Mouse (Mus musculus): ENCODE measurements around the gene Prkcz. TPM values are rescaled to one million over a fixed set of nuclear protein-coding genes. Genes with fewer than 3 reads are reported as not detected.

Prkcz gene
- total RNA-seq, 2 experiments from 2014 or later: 204 to 214 TPM

DNA sequence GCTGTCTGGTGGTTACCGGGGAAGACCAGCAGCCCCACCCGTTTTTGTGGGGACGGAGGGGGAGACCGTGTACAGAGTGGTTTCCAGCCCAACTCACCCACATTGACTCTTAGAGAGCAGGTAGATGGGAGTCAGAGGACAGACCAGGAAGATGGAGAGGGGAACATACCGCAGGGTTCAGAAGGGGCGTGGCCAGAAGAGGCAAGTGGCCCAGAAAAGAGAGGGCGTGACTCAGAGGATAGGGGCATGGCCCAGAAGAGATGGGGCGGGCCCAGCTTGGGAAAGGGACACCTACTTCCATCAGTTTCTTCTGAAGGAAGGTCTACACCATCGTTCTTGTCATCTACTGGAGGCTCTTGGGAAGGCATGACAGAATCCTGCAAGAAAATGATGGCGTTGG, 68.3 kb downstream of the Prkcz start:
- no peak for DNase-seq (ENCODE audit: low spot score in 2 of 2)
- intact Hi-C loops (cut with DNase I): no loop called here

DNA sequence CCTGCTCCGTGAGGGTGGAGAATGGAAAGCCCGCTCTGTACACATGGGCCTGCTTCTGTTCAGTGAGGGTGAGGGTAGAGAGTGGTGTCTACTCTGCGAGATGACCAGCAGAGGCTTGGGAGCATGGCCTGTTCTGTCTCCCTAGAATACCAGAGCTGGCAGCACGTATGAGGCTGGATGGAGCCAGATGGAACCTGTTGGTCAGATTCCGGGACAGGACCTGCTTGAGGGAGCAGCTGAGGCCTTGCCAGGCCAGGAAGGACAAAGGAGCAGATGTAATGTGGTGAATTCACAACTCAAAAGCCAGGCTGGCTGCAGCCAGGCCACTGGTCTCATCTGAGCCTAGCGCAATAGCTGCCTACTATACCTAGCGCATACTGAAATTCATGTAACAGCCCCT, 71.1 kb downstream of the Prkcz start:
- intact Hi-C loops (cut with DNase I): no loop called here
- DNase-seq (ENCODE audit: low spot score in 2 of 2): no peak

DNA sequence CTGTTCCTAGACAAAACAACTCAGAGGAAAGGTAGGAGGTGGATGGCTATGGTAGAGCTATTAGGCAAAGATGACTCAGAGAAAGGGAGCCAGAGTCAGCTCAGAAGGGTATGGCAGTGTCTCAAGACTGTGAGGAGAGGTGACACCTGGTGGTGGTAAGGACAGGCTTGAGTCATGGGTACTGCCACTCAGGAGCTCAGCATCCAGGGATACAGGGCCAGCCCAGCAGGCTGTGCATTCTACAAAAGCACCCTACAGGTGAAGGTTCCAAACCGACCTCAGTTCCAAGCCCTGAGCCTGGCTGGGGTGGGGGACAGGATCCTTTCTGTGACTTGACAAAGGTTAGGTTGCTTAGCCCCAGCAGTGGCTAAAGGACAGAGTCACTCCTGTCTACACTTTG, 72.6 kb downstream of the Prkcz start:
- no peak for DNase-seq (ENCODE audit: low spot score in 2 of 2)
- intact Hi-C loops (cut with DNase I): no loop called here

DNA sequence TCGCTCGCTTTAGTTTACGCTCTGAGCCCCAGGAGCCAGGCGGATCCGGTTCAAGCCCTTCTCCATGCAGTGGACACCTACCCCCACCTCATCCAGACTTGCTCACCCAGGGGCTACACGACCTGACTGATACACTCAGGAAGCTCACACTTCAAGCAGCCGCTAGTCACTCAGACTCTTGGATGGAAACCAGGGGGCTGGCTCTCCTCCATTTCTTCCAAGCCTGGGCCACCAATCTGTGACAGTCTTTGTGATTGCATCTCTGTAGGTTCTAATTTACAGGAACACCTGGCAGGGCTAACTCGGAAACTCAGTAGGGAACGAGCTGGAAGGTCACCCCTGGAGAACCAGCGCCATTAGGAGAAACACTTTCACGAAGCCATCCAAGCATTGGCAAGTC, 73.4 kb downstream of the Prkcz start:
- no peak for DNase-seq (ENCODE audit: low spot score in 2 of 2)
- intact Hi-C loops (cut with DNase I): no loop called here

DNA sequence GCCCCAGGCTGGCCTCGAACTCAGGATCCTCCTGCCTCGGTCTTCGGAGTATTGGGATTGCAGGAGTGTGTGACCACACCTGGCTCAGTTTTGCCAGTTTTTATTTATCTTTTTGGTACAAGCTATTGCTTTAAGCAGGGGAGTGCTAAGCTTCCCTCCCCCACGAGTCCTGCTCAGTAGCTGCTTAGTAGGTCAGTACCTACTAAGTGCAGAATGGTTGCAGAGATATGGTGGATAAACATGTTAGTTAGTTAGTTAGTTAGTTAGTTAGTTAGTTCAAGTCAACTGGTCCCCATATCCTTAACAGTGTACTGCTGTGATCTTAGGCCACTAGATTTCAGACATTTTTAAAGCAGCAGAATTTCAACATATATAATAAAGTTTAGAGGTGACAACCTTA, 75.1 kb downstream of the Prkcz start:
- DNase-seq (ENCODE audit: low spot score in 2 of 2): no peak
- intact Hi-C loops (cut with DNase I): no loop called here

DNA sequence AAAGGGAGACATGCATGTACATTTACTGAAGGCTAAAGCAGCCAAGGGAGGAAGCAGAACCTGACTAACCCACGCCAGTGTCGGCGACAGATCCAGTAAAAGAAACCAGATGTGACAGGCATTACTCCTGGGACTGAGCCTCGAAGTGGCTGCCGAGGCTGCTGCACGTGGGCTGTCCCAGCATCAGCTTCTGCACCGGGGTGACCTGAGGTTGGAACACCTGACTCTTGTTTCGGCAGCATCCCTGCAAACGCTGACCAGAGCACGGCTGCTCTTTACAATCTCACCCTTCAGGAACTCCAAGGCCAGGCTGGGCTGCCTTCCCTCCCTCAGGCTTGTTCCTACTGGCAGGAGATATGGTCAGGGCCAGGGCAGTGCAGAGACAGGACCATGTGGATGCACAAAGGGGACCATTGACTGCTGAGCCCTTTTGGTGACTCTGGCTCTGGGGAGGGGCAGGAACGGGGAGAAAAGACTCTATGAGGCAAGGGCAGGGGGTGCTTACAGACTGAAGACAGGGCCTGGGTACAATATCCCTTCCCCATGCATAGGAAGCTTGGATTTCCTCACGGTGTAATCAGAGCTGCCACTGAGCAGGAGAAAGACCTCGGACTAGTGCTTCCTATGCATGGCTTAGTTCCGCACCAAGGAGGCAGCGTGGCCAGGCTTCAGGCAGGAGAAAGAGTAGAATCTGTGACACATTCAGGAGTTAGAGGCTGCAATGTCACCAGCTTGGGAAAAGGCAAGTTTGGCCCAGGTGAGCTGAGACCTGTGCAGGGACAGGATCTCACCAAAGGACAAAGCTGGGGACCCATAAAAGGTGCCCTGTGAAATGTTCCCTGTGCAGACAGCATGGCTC, 76.4 kb downstream of the Prkcz start:
- intact Hi-C loops (cut with DNase I): no loop called here
- no peak for DNase-seq (ENCODE audit: low spot score in 2 of 2)

DNA sequence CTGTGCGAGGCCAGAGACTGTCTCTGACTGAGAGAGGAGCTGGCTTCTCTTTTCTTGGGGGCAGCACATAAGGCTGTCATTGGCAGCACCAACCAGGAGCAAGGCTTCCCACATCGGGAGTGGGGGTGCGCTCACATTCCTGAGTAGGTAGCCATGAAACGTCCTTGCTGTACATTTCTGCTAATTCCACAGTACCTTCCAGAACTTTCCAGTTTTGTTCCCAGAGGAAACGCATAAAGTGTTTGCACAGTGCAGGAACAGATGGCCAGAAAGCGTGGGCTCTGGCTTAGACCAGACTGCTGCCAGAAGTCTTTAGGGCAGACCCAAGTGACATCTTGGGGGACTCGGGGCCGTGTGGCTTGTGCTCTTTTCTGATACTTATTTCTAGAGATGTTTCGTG, 77.6 kb downstream of the Prkcz start:
- intact Hi-C loops (cut with DNase I): no loop called here
- DNase-seq (ENCODE audit: low spot score in 2 of 2): peak in 1 of 2 experiments; percentile 58

DNA sequence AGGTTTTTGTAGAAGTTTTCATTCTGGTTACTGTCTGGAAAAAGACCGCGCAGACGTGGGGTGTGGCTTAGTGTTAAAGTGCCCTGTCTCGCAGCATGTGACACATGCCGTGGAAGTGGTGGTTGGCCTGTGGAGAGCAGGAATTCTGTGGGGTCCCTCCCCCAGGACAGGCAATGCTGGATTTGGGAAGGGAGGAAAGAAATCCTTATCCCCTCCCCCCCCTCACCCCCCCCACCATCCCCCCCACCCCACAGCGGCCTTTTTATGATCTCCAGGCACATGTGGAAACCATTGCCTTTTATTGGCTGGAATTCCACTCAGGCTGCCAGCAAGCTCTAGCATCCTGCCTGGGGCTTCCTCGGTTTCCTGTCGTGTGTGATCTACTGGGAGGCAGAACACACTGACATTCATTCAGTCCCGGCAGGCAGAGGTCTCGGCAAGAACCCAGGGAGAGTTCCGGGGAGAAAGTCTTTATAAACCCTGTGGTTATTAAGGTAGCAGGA, 78.1 kb downstream of the Prkcz start:
- intact Hi-C loops (cut with DNase I): no loop called here
- no peak for DNase-seq (ENCODE audit: low spot score in 2 of 2)

DNA sequence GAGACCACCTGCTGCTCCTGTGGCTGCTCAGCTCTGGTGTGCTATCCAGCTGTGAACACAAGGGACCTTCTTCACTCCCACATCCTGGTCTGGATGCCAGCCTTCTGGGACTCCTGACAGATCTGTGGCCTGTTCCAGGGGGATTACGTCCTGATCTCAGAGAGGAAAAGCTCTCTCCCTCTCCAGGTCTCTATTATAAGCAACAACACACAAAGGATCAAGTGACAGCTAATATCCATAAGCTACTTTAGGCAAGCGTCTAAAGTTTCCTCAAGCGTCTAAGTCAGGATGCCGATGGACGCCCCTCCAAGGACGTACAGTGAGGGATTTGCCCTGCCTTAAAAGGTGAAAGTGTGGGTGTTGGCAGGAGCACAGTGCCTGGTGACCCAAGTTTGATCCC, 78.9 kb downstream of the Prkcz start:
- DNase-seq (ENCODE audit: low spot score in 2 of 2): no peak
- intact Hi-C loops (cut with DNase I): no loop called here

DNA sequence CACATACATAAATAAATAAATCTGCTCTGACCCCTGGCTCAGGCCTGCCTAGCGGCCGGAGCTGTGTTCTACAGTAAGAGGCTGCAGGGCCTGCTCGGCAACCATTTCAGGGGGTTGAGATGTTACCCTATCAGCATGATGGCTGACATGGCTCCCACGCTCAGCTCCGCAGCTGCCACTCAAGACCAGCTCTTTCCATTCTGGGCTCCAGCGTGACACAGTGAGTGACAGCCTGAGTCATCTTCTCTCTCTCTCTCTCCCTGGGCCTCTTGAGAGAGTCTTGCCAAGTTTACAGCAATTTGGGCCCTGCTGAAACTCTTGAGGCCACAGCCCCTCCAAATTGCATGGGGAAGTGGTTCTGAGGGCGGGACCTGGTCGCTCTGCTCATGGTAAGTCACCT, 79.5 kb downstream of the Prkcz start:
- DNase-seq (ENCODE audit: low spot score in 2 of 2): peak; percentile 53 to 64
- intact Hi-C loops (cut with DNase I): no loop called here

DNA sequence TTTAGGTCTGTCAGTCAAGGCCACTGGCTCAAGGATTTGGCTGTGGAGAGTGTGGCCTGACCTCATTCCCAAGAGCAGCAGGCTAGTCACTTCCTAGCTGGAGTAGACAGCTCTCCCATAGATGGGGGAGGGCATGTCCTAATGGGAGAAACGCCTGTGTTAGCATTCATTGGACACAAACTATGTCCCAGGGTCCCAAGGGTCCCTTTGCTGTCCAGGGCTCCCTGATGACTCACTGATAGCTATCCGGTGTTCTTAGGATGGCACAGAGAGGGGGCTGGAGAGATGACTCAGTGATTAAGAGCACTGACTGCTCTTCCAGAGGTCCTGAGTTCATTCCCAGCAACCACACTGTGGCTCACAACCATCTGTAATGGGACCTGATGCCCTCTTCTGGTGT, 79.9 kb downstream of the Prkcz start:
- intact Hi-C loops (cut with DNase I): no loop called here
- DNase-seq (ENCODE audit: low spot score in 2 of 2): no peak

DNA sequence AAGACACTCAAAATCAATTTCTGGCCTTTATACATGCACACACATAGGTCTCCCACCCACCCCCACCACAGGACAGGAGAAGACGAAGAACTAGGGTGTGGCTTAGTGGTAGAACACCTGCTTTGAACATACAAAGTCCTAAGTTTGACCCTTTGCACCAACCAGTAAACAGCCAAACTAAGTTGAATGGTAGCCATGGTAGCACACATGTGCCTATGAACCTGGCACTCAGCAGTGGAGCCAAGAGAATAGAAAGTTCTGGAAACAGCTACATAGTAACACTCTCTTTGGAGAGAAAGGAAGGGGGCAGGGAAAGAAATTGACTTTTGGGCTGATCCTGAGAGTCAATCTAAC, 80.4 kb downstream of the Prkcz start:
- intact Hi-C loops (cut with DNase I): no loop called here
- no peak for DNase-seq (ENCODE audit: low spot score in 2 of 2)

DNA sequence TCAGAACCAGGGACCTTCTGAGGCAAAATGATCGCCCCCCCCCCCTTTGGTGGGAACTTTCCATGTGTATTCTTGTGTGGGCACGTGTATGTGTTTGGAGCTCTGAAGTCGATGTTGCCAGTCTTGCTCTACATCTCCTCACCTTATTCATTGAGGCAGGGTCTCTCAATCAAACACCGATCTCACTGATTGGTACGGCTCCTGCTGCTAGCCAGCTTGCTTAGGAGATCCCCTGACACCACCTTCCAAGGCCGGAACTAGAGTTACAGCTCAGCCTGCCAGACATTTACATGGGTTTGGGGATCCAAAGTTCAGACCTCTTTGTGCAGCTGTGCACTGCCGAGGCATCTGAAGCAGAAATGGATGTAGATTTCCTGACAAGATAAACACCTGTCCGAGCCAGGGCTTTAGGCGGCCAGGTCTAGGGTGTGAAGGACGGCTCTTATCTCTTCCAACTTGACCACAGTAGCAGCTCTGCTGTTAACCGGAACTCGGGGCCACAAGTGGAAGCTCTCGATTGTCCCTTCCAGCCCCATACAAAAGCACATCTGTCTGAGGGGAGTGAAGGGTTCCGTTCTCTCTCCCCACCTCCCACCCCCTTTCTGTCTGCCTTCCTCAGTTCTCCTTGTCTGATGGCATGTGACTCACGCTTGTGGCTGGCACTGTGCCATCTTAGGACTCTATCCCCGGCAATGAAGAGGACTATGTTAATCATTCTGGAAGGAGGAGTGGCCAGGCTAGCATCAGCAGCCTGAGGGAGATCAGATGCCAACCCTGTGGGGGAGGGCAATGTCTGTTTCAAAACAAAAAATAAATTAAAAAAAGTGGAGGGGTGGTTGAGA, 81.0 kb downstream of the Prkcz start:
- peak in 1 of 2 experiments; percentile 55 for DNase-seq (ENCODE audit: low spot score in 2 of 2)
- intact Hi-C loops (cut with DNase I): no loop called here

DNA sequence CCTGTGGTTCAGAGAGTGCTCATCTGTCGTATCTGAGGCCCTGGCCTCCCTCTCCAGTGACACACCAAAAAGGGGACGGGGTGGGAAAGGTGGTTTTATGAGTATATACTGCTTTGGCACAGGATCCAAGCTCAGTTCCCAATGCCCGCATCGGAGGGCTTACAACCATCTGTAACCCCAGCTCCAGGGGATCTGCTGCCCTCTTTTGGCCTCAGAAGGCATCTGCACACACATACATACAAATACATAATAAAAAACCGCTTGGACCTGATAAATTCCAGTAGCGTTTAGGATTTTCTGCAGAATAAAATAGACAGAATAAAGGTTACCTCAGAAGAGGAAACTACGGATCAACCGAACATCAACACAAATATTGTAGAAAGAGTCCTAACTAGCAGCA, 82.1 kb downstream of the Prkcz start:
- DNase-seq (ENCODE audit: low spot score in 2 of 2): no peak
- intact Hi-C loops (cut with DNase I): no loop called here

DNA sequence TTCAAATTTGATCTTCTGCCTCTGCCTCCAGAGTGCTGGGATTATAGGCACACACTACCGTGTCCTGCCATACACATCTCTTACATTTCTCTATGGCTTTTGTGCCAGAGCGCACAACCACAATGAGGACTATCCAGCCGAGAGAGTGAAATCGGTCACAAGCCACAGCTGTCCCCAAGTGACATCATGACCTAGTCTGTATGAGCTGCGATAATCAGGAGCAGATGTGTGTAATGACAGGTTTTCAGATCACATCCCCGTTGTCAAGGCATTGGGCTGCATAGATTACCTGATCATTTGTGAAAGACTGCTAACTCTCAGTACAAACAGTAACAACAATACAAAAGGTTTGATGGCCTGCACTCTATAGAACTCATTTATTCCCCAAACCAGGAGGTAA, 83.2 kb downstream of the Prkcz start:
- intact Hi-C loops (cut with DNase I): no loop called here
- no peak for DNase-seq (ENCODE audit: low spot score in 2 of 2)

DNA sequence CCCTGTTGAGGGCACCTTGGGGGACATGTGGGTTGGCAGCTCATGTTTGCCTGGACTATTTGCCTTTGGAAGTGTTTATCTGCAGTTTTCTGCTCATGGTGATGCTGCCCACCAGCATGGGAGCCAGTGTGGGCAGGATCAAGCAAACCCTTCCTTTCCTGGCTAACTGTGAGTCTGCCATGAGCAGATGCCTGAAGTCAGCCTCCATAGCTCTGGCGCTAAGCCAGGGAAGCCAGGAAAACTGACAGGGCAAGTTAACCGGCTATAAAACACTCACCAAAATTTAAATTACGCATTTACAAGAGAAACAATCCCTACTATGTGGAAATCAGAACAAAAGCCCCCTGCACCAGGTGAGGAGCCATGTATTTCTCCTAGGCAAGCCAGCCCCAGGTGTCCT, 86.3 kb downstream of the Prkcz start:
- intact Hi-C loops (cut with DNase I): no loop called here
- DNase-seq (ENCODE audit: low spot score in 2 of 2): no peak

DNA sequence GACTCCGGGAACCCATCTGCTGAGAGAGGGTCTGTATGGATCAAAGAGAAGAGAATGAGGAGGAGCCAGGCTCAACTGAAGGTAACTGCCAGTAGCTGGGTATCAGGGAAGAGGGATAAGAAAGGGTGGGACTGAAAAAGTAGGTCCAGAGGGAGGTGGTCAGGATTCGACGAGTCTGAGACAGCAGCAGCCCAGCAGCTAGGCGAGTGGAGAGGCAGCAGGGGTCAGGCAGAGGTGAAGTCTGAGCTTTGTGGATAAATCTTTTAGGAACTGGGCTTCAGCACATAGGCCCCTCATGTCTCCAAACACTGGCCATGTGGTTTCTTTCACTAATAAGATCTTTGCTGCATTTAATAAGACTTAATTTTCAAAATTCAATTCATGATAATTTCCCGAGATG, 86.7 kb downstream of the Prkcz start:
- no peak for DNase-seq (ENCODE audit: low spot score in 2 of 2)
- intact Hi-C loops (cut with DNase I): no loop called here

DNA sequence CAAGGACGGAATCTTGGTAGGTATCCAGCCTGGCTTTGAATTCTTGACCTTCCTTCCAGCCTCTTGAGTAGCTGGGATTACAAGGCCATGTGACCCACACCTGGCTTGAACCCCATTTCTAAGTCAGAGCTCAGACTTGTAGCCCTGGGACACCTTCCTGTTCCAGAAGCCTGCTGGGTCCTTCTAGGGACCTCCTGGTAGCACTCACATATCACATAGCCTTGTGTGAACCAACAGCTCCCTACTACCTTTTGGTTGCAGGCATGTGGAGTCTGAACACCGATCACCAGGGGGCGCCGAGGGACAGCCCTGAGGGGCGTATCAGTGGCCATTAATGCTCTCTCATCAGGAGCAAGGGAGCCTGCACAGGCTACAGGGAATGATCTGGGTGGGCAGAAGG, 92.8 kb downstream of the Prkcz start:
- intact Hi-C loops (cut with DNase I): loop anchor here (5.0 kb wide), 1 partner anchor 39 kb away; no protein-coding TSS in a partner anchor
- peak; percentile 51 to 74 for DNase-seq (ENCODE audit: low spot score in 2 of 2)

DNA sequence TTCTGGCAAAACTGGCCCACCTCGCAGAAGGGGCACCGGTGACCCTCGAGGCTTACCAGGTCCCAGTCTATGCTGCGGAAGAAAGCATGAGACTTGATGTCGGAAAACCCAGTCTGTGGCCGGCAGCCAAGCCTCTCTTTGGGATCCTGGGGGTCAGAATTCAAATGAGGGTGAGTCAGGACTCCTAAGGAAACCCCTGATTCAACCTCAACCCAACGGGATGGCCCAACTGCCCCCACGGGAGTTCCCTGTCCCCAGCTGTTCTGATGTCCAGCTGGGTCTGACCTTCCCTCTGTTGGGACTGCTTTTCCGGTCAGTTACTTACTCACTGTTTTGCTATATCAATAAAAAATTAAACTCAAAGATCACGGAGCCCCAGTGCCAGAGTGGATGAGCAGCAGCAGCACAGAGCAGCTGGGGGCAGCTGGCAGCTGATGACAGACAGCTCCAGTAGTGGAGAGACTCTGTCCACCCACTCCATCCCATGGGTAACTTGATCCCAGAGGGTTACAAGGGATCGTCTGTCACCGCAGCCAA, 93.5 kb downstream of the Prkcz start:
- intact Hi-C loops (cut with DNase I): loop anchor here (5.0 kb wide), 1 partner anchor 40 kb away; no protein-coding TSS in a partner anchor
- DNase-seq (ENCODE audit: low spot score in 2 of 2): no peak

DNA sequence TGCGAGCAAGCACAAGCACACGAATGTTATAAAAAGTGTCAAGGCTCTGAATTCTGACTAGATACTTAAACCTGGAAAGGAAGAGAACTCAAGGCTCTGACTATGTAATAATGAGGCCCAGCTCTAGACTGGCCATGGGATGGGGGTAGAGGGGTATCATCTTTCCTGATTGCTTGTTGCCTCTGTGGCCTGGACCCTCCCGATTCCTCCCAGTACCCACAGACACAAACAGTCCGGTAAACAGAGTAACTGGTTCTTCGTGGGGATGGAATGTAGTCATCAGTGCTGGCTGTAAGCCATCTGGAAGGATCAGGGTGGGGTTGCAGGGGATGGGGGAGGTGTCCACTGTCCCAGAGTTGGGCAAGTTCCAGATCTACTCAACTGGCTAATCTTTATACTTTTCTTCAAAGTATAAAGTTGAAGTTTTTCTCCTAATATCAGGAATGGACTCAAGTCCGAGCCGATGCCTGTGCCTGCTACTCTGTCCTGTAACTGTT, 94.1 kb downstream of the Prkcz start:
- intact Hi-C loops (cut with DNase I): loop anchor here (5.0 kb wide), 1 partner anchor 40 kb away; no protein-coding TSS in a partner anchor
- DNase-seq (ENCODE audit: low spot score in 2 of 2): no peak
